Mouse (Mus musculus): ENCODE results near the gene Wbp11.

GRCm38 (mm10) chr6:136831712-136832111 is 3.7 kb upstream of the Wbp11 start:
- TF ChIP-seq POLR2A (IDR thresholded peaks at IDR 0.05; ENCODE audit: borderline replicate concordance, insufficient read depth, low read length) = no peak
- no peak for TF ChIP-seq CTCF (IDR thresholded peaks at IDR 0.05; ENCODE audit: borderline replicate concordance, insufficient read depth, low read depth, low read length)
